Mouse (Mus musculus): ENCODE data around the gene Ldlrad2.

Gene Ldlrad2

GRCm38 (mm10) chr4:137580299-137580698 lies 5.9 kb upstream of the Ldlrad2 start:
- POLR2A ChIA-PET, result interaction anchor here in 2 of 4 experiments (1.3 to 5.1 kb wide), 3 partner anchors 14 to 36 kb away, joined by 3 to 23 read pairs (median 12); partner anchors contain the start of gene Usp48 (in 2 of the 2)
- CTCF ChIA-PET, result interaction anchor here in 2 of 4 experiments (0.6 to 0.9 kb wide), 3 partner anchors 137 to 330 kb away, joined by 3 to 4 read pairs (median 4); no protein-coding TSS in a partner anchor

DNA sequence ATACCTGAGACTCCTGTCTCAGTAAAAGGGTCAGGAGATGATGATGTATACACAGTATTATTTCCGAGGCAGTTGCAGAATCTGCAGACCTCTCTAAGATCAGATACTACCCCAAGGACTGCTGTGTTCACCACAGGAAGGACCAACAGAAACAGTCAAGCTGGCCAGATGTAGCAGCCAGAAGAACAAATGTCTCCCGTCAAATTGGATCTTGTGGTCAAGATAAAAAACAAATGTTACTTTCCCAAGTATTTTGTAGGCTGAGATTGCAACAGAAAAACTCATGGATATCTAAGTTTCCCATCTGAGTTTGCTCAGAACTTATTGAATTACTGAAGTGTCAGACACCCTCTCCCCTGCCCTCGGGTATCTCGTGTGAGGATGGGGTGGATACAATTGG lies 5.4 kb upstream of the Ldlrad2 start:
- ChIA-PET CTCF (interaction anchor here in 2 of 4 experiments (0.6 to 0.9 kb wide), 3 partner anchors 136 to 329 kb away, joined by 3 to 4 read pairs (median 4); no protein-coding TSS in a partner anchor), POLR2A (interaction anchor here in 1 of 4 experiments (0.7 to 5.1 kb wide), 2 partner anchors 15 to 224 kb away, joined by 3 to 23 read pairs; partner anchors contain the start of gene Usp48)

DNA sequence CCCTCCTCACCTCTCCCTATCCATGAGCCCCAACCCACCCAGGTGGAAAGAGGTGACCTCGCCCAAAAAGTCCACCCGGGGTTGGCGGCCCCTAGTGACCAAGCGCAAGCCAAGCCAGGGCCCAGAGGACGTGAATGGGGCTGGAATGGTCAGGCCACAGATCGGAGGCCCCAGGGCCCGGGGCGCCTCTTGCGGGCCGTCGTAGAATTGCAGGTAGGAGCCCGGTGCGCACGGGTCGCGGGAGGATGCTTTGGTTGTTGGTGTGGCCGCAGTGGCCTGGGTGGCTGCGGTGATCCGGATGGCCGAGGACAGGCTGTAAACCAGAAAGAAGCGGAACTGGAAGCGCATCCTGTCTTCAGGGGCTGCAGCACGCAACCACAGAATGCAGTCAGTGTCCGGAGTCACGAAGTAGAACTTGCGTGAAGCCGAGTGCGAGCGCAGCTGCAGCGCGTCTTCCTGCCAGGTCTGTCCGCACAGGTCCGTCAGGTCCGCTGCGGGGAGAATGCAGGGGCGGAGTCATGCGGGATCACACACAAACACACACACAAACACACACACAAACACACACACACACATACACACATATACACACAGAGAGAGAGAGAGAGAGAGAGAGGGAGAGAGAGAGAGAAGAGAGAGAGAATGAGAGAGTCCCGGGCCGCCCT lies 3.9 kb upstream of the Ldlrad2 start:
- CTCF ChIA-PET, result interaction anchor here (0.5 to 1.8 kb wide), 14 partner anchors 8 to 683 kb away, joined by 3 to 17 read pairs (median 3); partner anchors contain the start of gene Cela3b (in 1 of the 4)

DNA sequence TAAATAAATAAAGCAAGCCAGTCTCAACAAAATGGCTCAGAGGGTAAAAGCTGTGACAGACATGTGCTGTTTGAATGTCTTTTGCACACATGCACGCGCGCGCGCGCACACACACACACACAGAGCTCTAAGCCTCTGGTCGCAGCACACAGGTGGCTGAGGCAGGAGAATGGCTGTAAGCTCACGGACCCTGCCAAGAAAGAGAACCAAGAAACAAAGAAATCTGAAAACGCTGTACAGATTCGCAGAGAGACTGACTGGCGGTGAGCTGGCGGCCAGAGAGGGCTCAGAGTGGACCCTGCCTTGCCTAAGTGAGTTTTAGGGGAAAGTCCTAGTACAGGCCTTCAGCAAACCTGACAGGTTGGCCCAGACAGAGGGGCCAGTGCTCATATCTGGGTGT lies 3.1 kb upstream of the Ldlrad2 start:
- CTCF ChIA-PET, result interaction anchor here in 3 of 4 experiments (0.6 to 1.8 kb wide), 19 partner anchors 9 to 258 kb away, joined by 3 to 17 read pairs (median 3); partner anchors contain the start of gene Cela3b (in 1 of the 3)
- POLR2A ChIA-PET, result interaction anchor here in 3 of 4 experiments (0.6 to 2.0 kb wide), 10 partner anchors 9 to 108 kb away, joined by 3 to 10 read pairs (median 4); partner anchors contain the start of gene Usp48 (in 1 of the 3)

More for the DNA sequence above, 3.9 kb upstream of the Ldlrad2 start:
- POLR2A ChIA-PET, result interaction anchor here in 3 of 4 experiments (0.6 to 2.0 kb wide), 7 partner anchors 9 to 109 kb away, joined by 3 to 10 read pairs (median 4); partner anchors contain the start of gene Usp48 (in 1 of the 3)

DNA sequence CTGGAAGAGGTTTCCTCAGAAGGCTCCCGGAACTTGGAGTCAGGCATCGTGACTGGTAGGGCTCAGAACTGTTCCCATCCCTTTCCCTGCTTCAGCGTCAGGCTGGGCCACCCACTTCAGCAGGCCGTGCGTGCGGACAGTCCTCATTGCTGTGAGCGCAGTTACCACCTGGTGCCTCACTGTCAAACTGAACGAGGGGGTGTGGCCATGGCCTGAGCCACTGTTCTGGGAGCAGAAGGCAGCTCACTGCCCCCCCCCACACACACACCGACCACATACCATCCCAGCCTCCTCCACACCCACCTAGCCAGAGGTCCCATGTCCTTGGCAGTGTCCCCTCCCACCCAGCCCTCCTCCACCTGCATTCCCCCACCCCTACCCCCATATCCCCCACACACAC lies 4.5 kb downstream of the Ldlrad2 start:
- POLR2A ChIA-PET, result interaction anchor here in 2 of 4 experiments (0.8 to 1.2 kb wide), 4 partner anchors 17 to 50 kb away, joined by 3 read pairs; partner anchors contain the start of gene Usp48 (in 1 of the 2)
- CTCF ChIA-PET, result interaction anchor here in 2 of 4 experiments (0.6 to 1.9 kb wide), 4 partner anchors 12 to 271 kb away, joined by 4 read pairs; no protein-coding TSS in a partner anchor

- POLR2A ChIA-PET, result interaction anchor here in 2 of 4 experiments (0.8 to 1.1 kb wide), 2 partner anchors 16 to 17 kb away, joined by 3 to 4 read pairs; no protein-coding TSS in a partner anchor
- CTCF ChIA-PET, result interaction anchor here in 2 of 4 experiments (0.9 to 1.6 kb wide), 5 partner anchors 11 to 25 kb away, joined by 3 to 4 read pairs (median 3); no protein-coding TSS in a partner anchor
These were observed 17.6 kb downstream of the Ldlrad2 start for GRCm38 (mm10) chr4:137556673-137557210.

DNA sequence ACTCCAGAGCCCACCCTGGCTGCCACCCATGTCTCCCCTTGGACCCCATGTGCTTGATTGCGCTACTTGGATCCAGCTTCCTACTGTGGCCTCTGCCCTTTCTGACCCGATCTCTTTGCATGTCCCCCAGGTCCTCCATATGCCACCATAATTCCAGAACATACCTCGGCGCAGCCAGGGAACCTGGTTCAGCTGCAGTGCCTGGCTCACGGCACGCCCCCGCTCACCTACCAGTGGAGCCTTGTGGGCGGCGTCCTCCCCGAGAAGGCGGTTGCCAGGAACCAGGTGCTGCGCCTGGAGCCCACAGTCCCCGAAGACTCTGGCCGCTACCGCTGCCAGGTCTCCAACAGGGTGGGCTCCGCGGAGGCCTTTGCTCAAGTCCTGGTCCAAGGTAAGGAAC lies 20.9 kb downstream of the Ldlrad2 start:
- CTCF ChIA-PET, result interaction anchor here in 1 of 4 experiments (0.6 kb wide), 1 partner anchor 1149 kb away, joined by 3 read pairs; no protein-coding TSS in a partner anchor
- POLR2A ChIA-PET, result no interaction called here

DNA sequence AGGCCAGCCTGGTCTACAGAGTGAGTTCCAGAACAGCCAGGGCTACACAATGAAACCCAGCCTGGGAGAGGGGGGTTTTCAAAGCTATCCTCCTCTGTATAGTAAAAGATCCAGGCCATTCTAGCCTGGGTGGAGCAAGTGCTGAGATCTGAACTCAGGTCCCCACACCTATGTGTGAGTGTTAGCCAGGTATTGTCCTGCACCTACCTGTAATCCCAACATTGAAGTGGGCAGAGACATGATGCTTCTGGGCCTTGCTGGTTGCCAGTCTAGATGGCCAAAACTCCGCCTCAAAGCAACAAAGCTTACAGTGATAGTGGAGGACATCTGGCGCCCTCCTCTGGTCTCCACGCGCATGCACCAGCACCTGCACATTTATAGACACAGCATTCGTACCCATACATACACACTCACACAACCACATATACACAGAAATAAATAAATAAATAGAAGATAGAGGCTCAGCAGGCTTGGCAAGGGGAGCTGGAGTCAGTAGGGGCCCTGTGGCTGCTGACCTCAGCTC lies 28.3 kb downstream of the Ldlrad2 start:
- CTCF ChIA-PET, result interaction anchor here (0.6 to 3.5 kb wide), 31 partner anchors 9 to 415 kb away, joined by 3 to 33 read pairs (median 4); partner anchors contain the start of gene 1700013G24Rik (in 1 of the 4)
- POLR2A ChIA-PET, result interaction anchor here (0.6 to 1.4 kb wide), 9 partner anchors 9 to 226 kb away, joined by 3 to 4 read pairs (median 3); no protein-coding TSS in a partner anchor

DNA sequence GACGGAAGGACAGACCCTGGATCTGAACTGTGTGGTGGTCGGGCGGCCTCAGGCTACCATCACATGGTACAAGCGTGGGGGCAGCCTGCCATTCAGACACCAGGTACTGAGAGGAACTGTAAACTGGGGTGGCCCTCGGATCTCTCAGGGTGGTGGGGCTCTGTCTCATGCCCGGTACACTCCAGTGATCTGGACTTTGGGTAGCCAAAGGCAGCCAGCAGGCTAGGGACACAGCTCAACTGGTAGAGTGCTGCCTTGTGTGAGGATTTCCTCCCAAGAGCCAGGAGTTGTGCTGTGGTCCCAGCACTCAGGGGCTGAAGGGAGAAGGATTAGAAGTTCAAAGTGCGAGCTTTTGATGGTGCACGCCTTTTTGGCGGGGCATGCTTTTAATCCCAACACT lies 28.8 kb downstream of the Ldlrad2 start:
- CTCF ChIA-PET, result interaction anchor here (0.6 to 3.5 kb wide), 28 partner anchors 8 to 258 kb away, joined by 3 to 33 read pairs (median 4); partner anchors contain the start of gene 1700013G24Rik (in 1 of the 4)
- POLR2A ChIA-PET, result interaction anchor here in 2 of 4 experiments (0.7 to 1.4 kb wide), 5 partner anchors 15 to 226 kb away, joined by 3 to 4 read pairs (median 3); no protein-coding TSS in a partner anchor

DNA sequence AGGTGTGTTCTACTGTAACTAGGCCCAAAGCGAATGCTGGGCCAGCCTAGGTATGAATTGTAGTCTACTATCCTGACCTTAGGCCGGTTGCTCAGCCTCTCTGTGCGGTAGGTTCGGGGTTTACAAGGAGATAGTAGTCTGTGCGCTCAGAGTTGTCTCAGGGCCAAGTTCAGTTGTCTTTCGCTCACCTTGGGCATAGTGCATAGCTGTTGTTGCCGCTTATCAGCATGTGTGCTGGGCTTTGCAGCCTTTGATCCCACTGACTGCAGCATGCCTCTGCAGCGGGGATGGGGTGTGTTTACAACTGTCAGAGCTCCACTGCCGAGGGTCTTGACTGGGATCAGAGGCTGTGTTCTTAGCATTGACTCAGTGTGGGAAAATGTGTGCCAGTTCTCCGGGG lies 31.4 kb downstream of the Ldlrad2 start:
- CTCF ChIA-PET, result interaction anchor here in 1 of 4 experiments (1.3 kb wide), 1 partner anchor 99 kb away, joined by 4 read pairs; no protein-coding TSS in a partner anchor
- POLR2A ChIA-PET, result interaction anchor here in 1 of 4 experiments (1.0 to 1.6 kb wide), 3 partner anchors 8 to 13 kb away, joined by 3 to 5 read pairs (median 4); no protein-coding TSS in a partner anchor

DNA sequence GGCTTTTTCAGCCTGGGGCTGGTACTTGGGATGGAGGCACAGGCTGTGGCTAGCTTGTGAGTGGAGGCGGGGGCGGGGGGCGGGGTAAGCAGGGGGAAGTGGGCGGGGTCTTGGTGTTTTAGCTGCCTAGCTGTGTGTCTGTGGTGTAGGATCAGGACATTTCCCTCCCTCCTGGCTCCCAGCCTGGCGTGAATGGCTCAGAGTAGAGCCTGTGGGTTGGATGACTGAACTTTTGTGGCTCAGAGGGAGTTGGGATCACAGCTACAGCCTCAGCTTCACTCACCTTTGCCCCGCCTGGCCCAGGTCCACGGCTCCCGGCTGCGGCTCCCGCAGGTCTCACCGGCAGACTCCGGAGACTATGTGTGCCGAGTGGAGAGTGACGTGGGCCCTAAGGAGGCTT lies 34.0 kb downstream of the Ldlrad2 start:
- POLR2A ChIA-PET, result interaction anchor here in 3 of 4 experiments (0.6 to 1.8 kb wide), 9 partner anchors 10 to 187 kb away, joined by 3 to 9 read pairs (median 4); partner anchors contain the start of gene Hspg2 (in 1 of the 3)
- CTCF ChIA-PET, result interaction anchor here in 3 of 4 experiments (0.5 to 1.4 kb wide), 9 partner anchors 53 to 835 kb away, joined by 3 to 11 read pairs (median 4); no protein-coding TSS in a partner anchor

- ChIA-PET POLR2A (interaction anchor here in 2 of 4 experiments (0.6 to 1.4 kb wide), 7 partner anchors 9 to 273 kb away, joined by 3 to 4 read pairs (median 3); partner anchors contain the start of gene Hspg2 (in 1 of the 2)), CTCF (interaction anchor here in 2 of 4 experiments (0.5 to 1.5 kb wide), 2 partner anchors 18 to 131 kb away, joined by 3 to 4 read pairs; no protein-coding TSS in a partner anchor)
These were observed 46.5 kb downstream of the Ldlrad2 start for GRCm38 (mm10) chr4:137527872-137528271.

DNA sequence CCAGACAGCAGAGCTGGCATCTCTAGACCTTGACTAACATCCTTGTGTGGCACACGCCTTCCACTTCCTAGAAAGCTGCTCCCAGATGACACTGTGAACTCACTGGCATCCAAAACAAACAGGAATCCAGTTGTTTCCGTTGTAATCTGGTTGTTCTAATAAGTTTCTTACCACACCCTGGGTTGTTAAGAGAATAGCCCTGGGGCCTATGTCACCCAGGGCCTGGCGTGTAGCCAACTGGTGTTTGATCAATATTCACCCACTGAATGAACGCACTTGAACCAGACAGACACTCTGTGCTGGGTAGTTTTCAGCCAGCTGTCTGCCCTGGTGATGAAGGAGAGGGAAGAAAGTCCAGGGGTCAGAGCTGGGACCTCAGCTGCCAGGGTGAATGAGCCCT lies 47.0 kb downstream of the Ldlrad2 start:
- ChIA-PET CTCF (interaction anchor here in 2 of 4 experiments (0.5 to 1.5 kb wide), 2 partner anchors 19 to 130 kb away, joined by 3 to 4 read pairs; no protein-coding TSS in a partner anchor), POLR2A (interaction anchor here in 2 of 4 experiments (0.7 to 1.4 kb wide), 4 partner anchors 9 to 274 kb away, joined by 3 to 4 read pairs (median 3); partner anchors contain the start of gene Hspg2 (in 1 of the 2))

- ChIA-PET CTCF (interaction anchor here in 2 of 4 experiments (0.7 kb wide), 2 partner anchors 238 to 247 kb away, joined by 3 to 4 read pairs; no protein-coding TSS in a partner anchor), POLR2A (interaction anchor here in 1 of 4 experiments (0.7 kb wide), 1 partner anchor 202 kb away, joined by 3 read pairs; no protein-coding TSS in a partner anchor)
These were observed 48.9 kb downstream of the Ldlrad2 start for GRCm38 (mm10) chr4:137525426-137525825.

Measured in embryonic stem cell, embryonic (primary cell).